Mouse (Mus musculus) MEL (cell line): Measurements from ENCODE around the gene Lce1m. TPM values are rescaled to one million over a fixed set of nuclear protein-coding genes. Genes with fewer than 3 reads are reported as not detected.

Source experiments
- DNase-seq: peaks from one replicate; pipeline ENCODE4 v3.0.0; 2011; ENCODE audit warnings: low read depth, low spot score
- H3K27ac ChIP-seq: 2 replicates; pipeline ENCODE4 v1.5.1; 2012; ENCODE audit warnings: low read depth, mild to moderate bottlenecking, control low read depth, low read length, moderate library complexity; ENCODE audit not compliant: control insufficient read depth
- H3K27me3 ChIP-seq, 2 experiments: fragments of 150-350 bp in 1 of 2; sonication (generic) in 1 of 2; 2 replicates each; pipeline ENCODE4 v1.6.1; 2012; ENCODE audit warnings: low read length in 2 of 2, mild to moderate bottlenecking in 2 of 2, improper control_type of control experiment in 1 of 2, moderate library complexity in 1 of 2; ENCODE audit not compliant: insufficient read depth in 2 of 2, control insufficient read depth in 1 of 2
- H3K36me3 ChIP-seq, 2 experiments: 2 replicates each; pipeline ENCODE4 v1.6.1; 2012 to 2014; ENCODE audit warnings: low read length in 2 of 2, improper control_type of control experiment in 1 of 2, inconsistent platforms in 1 of 2, mild to moderate bottlenecking in 1 of 2; ENCODE audit not compliant: insufficient read depth in 2 of 2, control insufficient read depth in 1 of 2
- H3K4me1 ChIP-seq, 2 experiments: fragments of 150-350 bp in 1 of 2; sonication (generic) in 1 of 2; 2 replicates each; pipeline ENCODE4 v1.6.1; 2012; ENCODE audit warnings: low read length in 2 of 2, improper control_type of control experiment in 1 of 2, mild to moderate bottlenecking in 1 of 2; ENCODE audit not compliant: insufficient read depth in 2 of 2, control insufficient read depth in 1 of 2
- H3K4me3 ChIP-seq, 2 experiments: fragments of 150-350 bp in 1 of 2; sonication (generic) in 1 of 2; 2 replicates each; pipeline ENCODE4 v1.5.1; 2012; ENCODE audit warnings: low read depth in 2 of 2, low read length in 2 of 2, mild to moderate bottlenecking in 2 of 2, moderate library complexity in 2 of 2, control low read depth in 1 of 2, improper control_type of control experiment in 1 of 2; ENCODE audit not compliant: control insufficient read depth in 1 of 2, insufficient read depth in 1 of 2
- H3K79me2 ChIP-seq: 2 replicates; pipeline ENCODE4 v1.6.1; 2012; ENCODE audit warnings: mild to moderate bottlenecking, low read length, moderate library complexity; ENCODE audit not compliant: control insufficient read depth, poor library complexity, insufficient read depth
- H3K9ac ChIP-seq: 2 replicates; pipeline ENCODE4 v1.6.1; 2012; ENCODE audit warnings: low read depth, mild to moderate bottlenecking, control low read depth, low read length, moderate library complexity; ENCODE audit not compliant: control insufficient read depth, poor library complexity, severe bottlenecking
- H3K9me3 ChIP-seq: fragments of 150-350 bp; sonication (generic); replicated peaks from 2 replicates; pipeline ENCODE4 v1.6.1; 2012; ENCODE audit warnings: mild to moderate bottlenecking, low read length, improper control_type of control experiment, moderate library complexity; ENCODE audit not compliant: insufficient read depth
- E2F4 ChIP-seq: IDR thresholded peaks from 2 replicates; pipeline ENCODE4 v1.6.1; 2011; ENCODE audit warnings: low read depth, low read length, improper control_type of control experiment, borderline replicate concordance
- EP300 ChIP-seq, 2 experiments: IDR thresholded peaks; 2 replicates each; pipeline ENCODE4 v1.6.1; 2011; ENCODE audit warnings: improper control_type of control experiment in 2 of 2, low read length in 2 of 2, low read depth in 1 of 2, mild to moderate bottlenecking in 1 of 2
- ETS1 ChIP-seq: IDR thresholded peaks from 2 replicates; pipeline ENCODE4 v1.6.1; 2012; ENCODE audit warnings: low read depth, mild to moderate bottlenecking, inconsistent platforms, low read length, improper control_type of control experiment, moderate library complexity
- HCFC1 ChIP-seq: IDR thresholded peaks from 2 replicates; pipeline ENCODE4 v1.6.1; 2012; ENCODE audit warnings: low read depth, mild to moderate bottlenecking, inconsistent platforms, low read length, improper control_type of control experiment, moderate library complexity
- MAX ChIP-seq: IDR thresholded peaks from 2 replicates; pipeline ENCODE4 v1.6.1; 2011; ENCODE audit warnings: low read length, improper control_type of control experiment
- MAZ ChIP-seq: IDR thresholded peaks from 2 replicates; pipeline ENCODE4 v1.6.1; 2012; ENCODE audit warnings: low read depth, mild to moderate bottlenecking, inconsistent platforms, low read length, improper control_type of control experiment
- MYB ChIP-seq: IDR thresholded peaks from 2 replicates; pipeline ENCODE4 v1.6.1; 2011; ENCODE audit warnings: mild to moderate bottlenecking, low read depth, low read length, improper control_type of control experiment
- NELFE ChIP-seq: IDR thresholded peaks from 2 replicates; pipeline ENCODE4 v1.6.1; 2011; ENCODE audit warnings: low read depth, low read length, improper control_type of control experiment
- NRF1 ChIP-seq: IDR thresholded peaks from 2 replicates; pipeline ENCODE4 v1.6.1; 2014; ENCODE audit warnings: low read depth, mild to moderate bottlenecking, inconsistent platforms, low read length, improper control_type of control experiment, moderate library complexity; ENCODE audit not compliant: poor library complexity, insufficient read depth, severe bottlenecking
- POLR2AphosphoS2 ChIP-seq: IDR thresholded peaks from 2 replicates; pipeline ENCODE4 v1.6.1; 2011; ENCODE audit warnings: low read length, improper control_type of control experiment
- POLR2AphosphoS5 ChIP-seq: IDR thresholded peaks from 2 replicates; pipeline ENCODE4 v1.6.1; 2012; ENCODE audit warnings: low read depth, borderline replicate concordance, mild to moderate bottlenecking, inconsistent platforms, low read length, moderate library complexity, mixed read lengths
- RAD21 ChIP-seq: IDR thresholded peaks from 2 replicates; pipeline ENCODE4 v1.6.1; 2011; ENCODE audit warnings: mild to moderate bottlenecking, low read depth, low read length, improper control_type of control experiment
- SMC3 ChIP-seq: IDR thresholded peaks from 2 replicates; pipeline ENCODE4 v1.6.1; 2011; ENCODE audit warnings: low read depth, low read length, improper control_type of control experiment
- TCF12 ChIP-seq: IDR thresholded peaks from 2 replicates; pipeline ENCODE4 v1.6.1; 2014; ENCODE audit warnings: low read depth, mild to moderate bottlenecking, inconsistent platforms, low read length, improper control_type of control experiment, moderate library complexity
- USF2 ChIP-seq, 2 experiments: IDR thresholded peaks; 2 replicates each; pipeline ENCODE4 v1.6.1; 2011 to 2012; ENCODE audit warnings: improper control_type of control experiment in 2 of 2, low read length in 2 of 2, borderline replicate concordance in 1 of 2, inconsistent platforms in 1 of 2, low read depth in 1 of 2, mild to moderate bottlenecking in 1 of 2; ENCODE audit not compliant: insufficient read depth in 1 of 2
- ZKSCAN1 ChIP-seq: IDR thresholded peaks from 2 replicates; pipeline ENCODE4 v1.6.1; 2012; ENCODE audit warnings: low read depth, mild to moderate bottlenecking, inconsistent platforms, low read length, improper control_type of control experiment, moderate library complexity
- ZNF384 ChIP-seq: IDR thresholded peaks from 2 replicates; pipeline ENCODE4 v1.6.1; 2012; ENCODE audit warnings: low read depth, mild to moderate bottlenecking, inconsistent platforms, low read length, improper control_type of control experiment
- polyA plus RNA-seq, 2 experiments: library from polyadenylated mRNA; stranded (reverse) in 1 of 2; unstranded in 1 of 2; fragments of >175 nt in 1 of 2; fragments of >200 nt in 1 of 2; gene quantifications; 2 replicates each; pipeline versions ENCODE4 v1.2.1 to v1.2.4; 2012; ENCODE audit warnings: low replicate concordance in 2 of 2, low read depth in 1 of 2; ENCODE audit not compliant: insufficient read length in 2 of 2, insufficient read depth in 1 of 2, missing spikeins in 1 of 2
- total RNA-seq: library from RNA; depleted of rRNA; stranded (reverse); fragments of 300-350 nt; gene quantifications from 2 replicates; pipeline ENCODE4 v1.2.3, GENCODE M21; 2012

Gene Lce1m
- total and polyA plus RNA-seq, 3 experiments, result not detected

GRCm38 (mm10) chr3:93025486-93025885, 6.6 kb upstream of the Lce1m start:
- Histone ChIP-seq H3K27ac (no peak overlapping the region), H3K4me3 (no peak overlapping the region), H3K9ac (no peak overlapping the region), H3K4me1 (no peaks in the 10 kb centered on the region), H3K36me3 (no peaks in the 10 kb centered on the region), H3K9me3 (no peaks in the 10 kb centered on the region), H3K79me2 (no peaks in the 10 kb centered on the region), H3K27me3 (no peaks in the 10 kb centered on the region)
- TF ChIP-seq ZNF384 (no peak), EP300 (IDR thresholded peaks at IDR 0.05; ENCODE audit: low read depth in 1 of 2, low read length in 2 of 2) (no peak), POLR2AphosphoS2 (no peak), ETS1 (no peak), MYB (no peak), ZKSCAN1 (no peak), MAZ (no peak), USF2 (IDR thresholded peaks at IDR 0.05; ENCODE audit: borderline replicate concordance in 1 of 2, insufficient read depth in 1 of 2, low read depth in 1 of 2, low read length in 2 of 2) (no peak), SMC3 (no peak), HCFC1 (no peak)
- no peak for DNase-seq

GRCm38 (mm10) chr3:93023411-93024184, 4.7 kb upstream of the Lce1m start:
- Histone ChIP-seq H3K79me2 (no peaks in the 10 kb centered on the region), H3K36me3 (no peaks in the 10 kb centered on the region), H3K4me1 (no peaks in the 10 kb centered on the region), H3K9me3 (no peaks in the 10 kb centered on the region), H3K4me3 (no peak overlapping the region), H3K27ac (no peak overlapping the region), H3K27me3 (no peaks in the 10 kb centered on the region), H3K9ac (no peak overlapping the region)
- TF ChIP-seq RAD21, result no peak
- TF ChIP-seq POLR2AphosphoS5, result no peak
- TF ChIP-seq TCF12, result no peak
- TF ChIP-seq POLR2AphosphoS2, result no peak
- no peak for DNase-seq

GRCm38 (mm10) chr3:93021171-93021570, 2.3 kb upstream of the Lce1m start:
- no peaks in the 10 kb centered on the region for H3K4me1 ChIP-seq
- H3K4me3 ChIP-seq, result no peak overlapping the region
- no peak for DNase-seq
- TF ChIP-seq EP300 (IDR thresholded peaks at IDR 0.05; ENCODE audit: low read depth in 1 of 2, low read length in 2 of 2) (no peak), USF2 (IDR thresholded peaks at IDR 0.05; ENCODE audit: borderline replicate concordance in 1 of 2, insufficient read depth in 1 of 2, low read depth in 1 of 2, low read length in 2 of 2) (no peak), NRF1 (no peak), E2F4 (no peak), NELFE (no peak), MAX (no peak)
- H3K27me3 ChIP-seq, result no peaks in the 10 kb centered on the region
- H3K9ac ChIP-seq, result no peak overlapping the region
- H3K79me2 ChIP-seq, result no peaks in the 10 kb centered on the region
- H3K9me3 ChIP-seq, result no peaks in the 10 kb centered on the region
- H3K36me3 ChIP-seq, result no peaks in the 10 kb centered on the region
- no peak overlapping the region for H3K27ac ChIP-seq
